Mouse (Mus musculus): ENCODE measurements around the gene Ppdpf.

DNA sequence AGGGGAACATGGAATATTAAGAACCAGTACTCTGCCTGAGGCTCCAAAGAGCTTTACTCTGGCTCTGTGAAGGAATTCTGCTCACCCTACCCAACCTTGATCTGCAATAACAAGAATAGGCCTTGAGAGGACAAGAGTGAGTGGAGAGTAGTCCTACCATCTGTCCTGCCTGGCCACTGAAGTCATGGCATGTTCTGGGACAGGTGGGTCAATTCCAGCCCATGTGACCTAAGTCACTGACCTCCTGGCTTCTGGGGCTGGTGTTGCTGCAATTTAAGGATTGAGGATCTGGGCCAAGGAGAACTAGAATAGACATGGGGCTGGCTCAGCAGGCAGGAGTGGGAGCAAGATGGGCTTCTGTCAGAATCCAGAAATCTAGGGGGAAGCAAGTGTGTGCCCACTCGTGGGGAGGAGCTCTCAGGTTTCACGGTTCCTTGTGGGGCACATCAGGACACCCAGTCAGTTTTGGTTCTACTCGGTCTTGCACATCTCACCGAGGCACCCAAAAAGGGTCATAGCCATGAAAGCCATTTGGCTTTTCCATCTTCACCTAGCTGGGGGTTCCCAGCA lies 40.0 kb upstream of the Ppdpf start:
- no peak for TF ChIP-seq CTCF (IDR thresholded peaks at IDR 0.05; ENCODE audit: extremely low read depth, insufficient read length, insufficient replicate concordance, low read depth, low read length)
- no peak for TF ChIP-seq POLR2A (IDR thresholded peaks at IDR 0.05; ENCODE audit: low read depth, low read length)

Data from small intestine, adult 2 months (tissue).